Comparison of ENCODE assay signal across 18 mouse cellular contexts in genomic region chr16:24353816-24354215, GRCm38 (mm10).
"Had no signal": no experiment of that assay in that cellular context is flagged by ENCODE, and none has a peak within 500 bp of the region (broad histone marks: within the 10 kb centered on the region; RNA-seq: fewer than 3 reads in every experiment).

No protein-coding gene starts in this region.

- H3K4me1 ChIP-seq: lung, embryonic 15.5 days had no signal

- H3K27ac ChIP-seq: kidney, postnatal 0 days; layer of hippocampus, adult 2 months; left cerebral cortex, adult 2 months; limb, embryonic 12.5 days; liver, embryonic 12.5 days; liver, embryonic 15.5 days; lung, embryonic 15.5 days; stomach, embryonic 15.5 days had no signal

- H3K27me3 ChIP-seq: limb, embryonic 12.5 days; liver, embryonic 12.5 days; liver, embryonic 15.5 days; lung, embryonic 15.5 days; stomach, embryonic 15.5 days had no signal

- H3K9me3 ChIP-seq: liver, embryonic 12.5 days; liver, embryonic 15.5 days; lung, embryonic 15.5 days; stomach, embryonic 15.5 days had no signal

- ATAC-seq: liver, embryonic 12.5 days had no signal

- H3K9ac ChIP-seq: limb, embryonic 12.5 days; liver, embryonic 12.5 days; liver, embryonic 15.5 days; lung, embryonic 15.5 days; stomach, embryonic 15.5 days had no signal

- H3K4me2 ChIP-seq: limb, embryonic 12.5 days; liver, embryonic 12.5 days; liver, embryonic 15.5 days; lung, embryonic 15.5 days; midbrain, embryonic 11.5 days; stomach, embryonic 15.5 days had no signal

- H3K4me3 ChIP-seq: layer of hippocampus, adult 2 months; left cerebral cortex, adult 2 months; limb, embryonic 12.5 days; liver, embryonic 12.5 days; liver, embryonic 15.5 days; lung, embryonic 15.5 days; stomach, embryonic 15.5 days had no signal

- H3K36me3 ChIP-seq: limb, embryonic 12.5 days; liver, embryonic 12.5 days; liver, embryonic 15.5 days; lung, embryonic 15.5 days; stomach, embryonic 15.5 days had no signal

- DNase-seq: kidney, adult 2 months; kidney, postnatal 25 days; layer of hippocampus, postnatal 36 days; liver; lung, adult 18-20 months; lung, postnatal 10 days; lung, postnatal 36 days; midbrain, embryonic 14.5 days; thymus, postnatal 25 days had no signal
